Mouse (Mus musculus) inflammation-experienced regulatory T-cells, adult 6 months (primary cell): Measurements from ENCODE around the gene Tas2r103. TPM values are rescaled to one million over a fixed set of nuclear protein-coding genes. Genes with fewer than 3 reads are reported as not detected.

Source experiments
- ATAC-seq: one replicate; pipeline ENCODE4 v1.8.0; 2017
- polyA plus RNA-seq, 3 experiments: library from polyadenylated mRNA; unstranded; fragments of 100-300 nt; shearing (Covaris generic); gene quantifications; one replicate each; pipeline ENCODE4 v1.2.1; 2017

The Tas2r103 gene
- not detected for polyA plus RNA-seq

DNA sequence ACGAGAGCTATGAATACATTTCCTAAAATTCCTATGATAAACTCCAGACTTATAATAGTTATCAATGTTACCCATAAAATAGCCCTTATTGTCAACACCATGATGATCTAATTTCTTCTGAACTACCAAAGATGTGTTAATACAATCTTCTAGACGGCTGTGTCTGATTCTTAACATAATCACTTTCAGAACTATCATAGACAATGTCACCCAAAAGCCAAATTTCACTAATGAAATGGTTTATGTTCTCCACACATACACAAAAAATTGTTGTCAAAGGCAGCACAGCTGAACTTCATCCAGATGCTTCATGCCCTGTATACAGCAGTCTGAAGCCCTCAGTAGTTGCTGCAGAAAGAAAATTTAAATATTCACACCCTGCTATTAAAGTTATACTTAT lies at the start of gene Tas2r103:
Gene Tas2r103, minus strand, starts transcription at position 101 of the 400 bp plus-strand sequence.
- no peak for ATAC-seq

DNA sequence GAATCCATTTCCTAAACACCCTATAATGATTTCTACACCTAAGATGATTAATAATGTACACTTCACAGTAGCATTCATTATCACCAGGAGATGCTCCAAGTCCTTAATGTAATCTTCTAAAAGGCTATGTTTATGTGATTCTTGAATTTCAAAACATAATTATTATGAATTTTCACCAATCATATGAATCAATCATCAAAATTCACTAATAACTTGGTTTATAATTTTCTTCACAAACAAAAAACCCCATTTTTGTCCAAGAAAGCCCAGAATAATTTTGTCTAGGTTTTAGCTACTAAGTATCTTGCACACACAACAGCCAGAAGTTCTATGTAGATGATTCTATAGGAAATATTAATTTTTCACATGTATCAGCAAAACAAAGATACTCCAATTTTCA lies 18.8 kb upstream of the Tas2r103 start, which contains the start of gene Tas2r140:
Gene Tas2r140, minus strand, starts transcription at position 101 of the 400 bp plus-strand sequence.
- ATAC-seq = no peak

Other genes with a start within 250 kb of the Tas2r103 start
- not detected for gene Tas2r117, start 234.3 kb downstream of the Tas2r103 start, polyA plus RNA-seq
- gene Tas2r123, start 190.0 kb downstream of the Tas2r103 start, polyA plus RNA-seq = not detected
- not detected for gene Tas2r116, start 181.7 kb downstream of the Tas2r103 start, polyA plus RNA-seq
- not detected for gene Tas2r110, start 169.1 kb downstream of the Tas2r103 start, polyA plus RNA-seq
- gene Tas2r113, start 144.1 kb downstream of the Tas2r103 start, polyA plus RNA-seq = not detected
- gene Tas2r125, start 127.5 kb downstream of the Tas2r103 start, polyA plus RNA-seq = not detected
- not detected for gene Tas2r129, start 86.0 kb downstream of the Tas2r103 start, polyA plus RNA-seq
- gene Tas2r131, start 79.2 kb downstream of the Tas2r103 start, polyA plus RNA-seq = not detected
- not detected for gene Tas2r109, start 56.1 kb downstream of the Tas2r103 start, polyA plus RNA-seq
- gene Tas2r140, start 18.7 kb upstream of the Tas2r103 start, polyA plus RNA-seq = not detected
- gene Smim10l1, start 67.8 kb upstream of the Tas2r103 start, polyA plus RNA-seq = 10 to 100 TPM; 12.0 to 19.5 (median 18.0) TPM